Mouse (Mus musculus) c-Kit-positive CD71-positive TER-119-positive erythroid progenitor cells, embryonic 14.5 days (primary cell): ENCODE data around the gene Rab43.

Source experiments
- DNase-seq: peaks from one replicate; pipeline ENCODE4 v3.0.0-alpha.2; 2013; ENCODE audit warnings: low spot score

Rab43 gene

DNA sequence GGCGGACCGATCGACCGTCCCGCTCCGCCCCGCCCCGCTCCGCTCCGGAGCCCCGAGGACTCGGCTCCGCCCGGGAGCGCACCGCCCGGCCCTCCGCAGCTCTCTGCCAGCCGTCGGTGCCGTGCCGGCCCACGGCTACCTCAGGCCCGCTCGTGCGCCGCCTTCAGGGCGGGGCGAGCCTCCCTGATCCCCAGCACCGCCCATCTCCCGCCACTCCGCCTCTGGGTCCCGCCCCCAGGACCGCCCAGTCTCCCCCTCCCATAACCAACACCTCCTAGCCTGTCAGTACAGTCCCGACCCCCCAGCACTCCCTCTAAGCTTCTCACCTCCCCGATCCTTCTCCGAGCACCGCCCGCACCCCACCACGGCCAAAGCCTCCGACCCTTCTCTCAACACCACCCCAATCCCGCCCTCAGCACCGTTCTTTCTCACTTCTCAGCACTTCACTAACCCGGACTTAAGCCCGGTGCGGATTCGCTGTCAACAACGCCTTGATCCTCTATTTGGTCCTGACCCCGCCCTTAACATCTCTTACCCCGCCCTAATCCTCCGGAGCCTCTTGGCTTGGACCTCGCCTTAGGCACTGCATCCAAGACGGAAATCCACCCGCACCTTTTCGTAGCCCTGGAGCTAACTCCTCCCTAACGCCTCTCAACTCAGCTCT, at the start of gene Rab43:
Gene Rab43, minus strand, starts transcription at position 490 of the 664 bp plus-strand sequence.
- DNase-seq = peak; percentile 89

DNA sequence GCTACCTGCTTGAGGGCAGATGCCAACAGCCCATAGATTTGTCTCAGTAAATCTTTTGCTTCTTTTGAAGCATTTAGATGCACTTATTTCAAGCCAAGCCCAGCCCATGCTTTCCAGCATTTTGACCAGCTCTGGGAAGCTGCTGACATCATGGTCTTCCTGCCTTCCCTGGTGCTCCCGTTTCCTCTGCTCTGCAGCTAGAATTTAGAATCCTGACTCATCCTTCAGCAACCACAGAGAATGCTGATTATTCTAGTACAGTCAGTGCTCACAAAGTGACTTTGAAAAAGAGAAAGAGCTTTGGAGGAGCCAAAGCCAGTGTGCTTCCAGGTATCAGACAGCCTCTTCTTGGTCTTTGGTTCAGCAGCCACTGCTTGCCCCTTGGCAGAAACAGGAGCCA, 45.1 kb upstream of the Rab43 start:
- DNase-seq = no peak

DNA sequence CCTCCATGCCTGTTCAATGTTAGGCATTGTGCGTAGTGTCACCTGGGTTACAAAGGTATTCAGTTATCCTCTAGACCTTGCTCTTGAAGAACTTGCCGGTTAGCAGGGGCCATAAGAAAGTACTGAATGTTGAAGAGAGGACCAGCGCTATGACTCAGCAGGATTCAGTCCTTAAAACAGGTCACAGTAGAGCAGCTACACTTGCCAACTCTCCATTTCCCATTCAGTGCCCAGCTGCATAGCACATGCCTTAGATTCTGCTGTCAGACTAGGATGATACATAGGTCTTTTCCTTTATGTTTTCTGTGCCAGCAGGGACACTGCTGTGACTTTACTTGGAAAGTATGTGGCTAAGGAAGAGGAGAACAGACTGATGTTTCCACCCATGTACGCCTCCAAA, 41.5 kb upstream of the Rab43 start:
- DNase-seq = no peak

DNA sequence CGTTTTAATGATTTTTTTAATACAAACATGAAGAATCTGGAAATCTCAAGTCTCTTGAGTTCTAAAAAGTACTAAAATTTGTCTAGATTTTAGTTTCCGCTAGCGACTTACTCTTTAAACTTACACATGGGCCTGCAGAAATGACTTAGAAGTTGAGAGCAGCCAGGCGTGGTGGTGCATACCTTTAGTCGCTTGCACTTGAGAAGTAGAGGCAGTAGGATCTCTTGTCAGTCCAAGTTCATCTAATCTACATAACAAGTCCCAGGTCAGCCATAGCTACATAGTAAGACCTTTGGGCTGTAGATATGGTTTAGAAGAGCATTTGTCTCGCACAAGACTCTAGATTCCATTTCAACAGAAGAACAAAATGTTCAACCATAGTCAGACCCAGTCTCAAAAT, 39.9 kb upstream of the Rab43 start:
- DNase-seq = no peak

DNA sequence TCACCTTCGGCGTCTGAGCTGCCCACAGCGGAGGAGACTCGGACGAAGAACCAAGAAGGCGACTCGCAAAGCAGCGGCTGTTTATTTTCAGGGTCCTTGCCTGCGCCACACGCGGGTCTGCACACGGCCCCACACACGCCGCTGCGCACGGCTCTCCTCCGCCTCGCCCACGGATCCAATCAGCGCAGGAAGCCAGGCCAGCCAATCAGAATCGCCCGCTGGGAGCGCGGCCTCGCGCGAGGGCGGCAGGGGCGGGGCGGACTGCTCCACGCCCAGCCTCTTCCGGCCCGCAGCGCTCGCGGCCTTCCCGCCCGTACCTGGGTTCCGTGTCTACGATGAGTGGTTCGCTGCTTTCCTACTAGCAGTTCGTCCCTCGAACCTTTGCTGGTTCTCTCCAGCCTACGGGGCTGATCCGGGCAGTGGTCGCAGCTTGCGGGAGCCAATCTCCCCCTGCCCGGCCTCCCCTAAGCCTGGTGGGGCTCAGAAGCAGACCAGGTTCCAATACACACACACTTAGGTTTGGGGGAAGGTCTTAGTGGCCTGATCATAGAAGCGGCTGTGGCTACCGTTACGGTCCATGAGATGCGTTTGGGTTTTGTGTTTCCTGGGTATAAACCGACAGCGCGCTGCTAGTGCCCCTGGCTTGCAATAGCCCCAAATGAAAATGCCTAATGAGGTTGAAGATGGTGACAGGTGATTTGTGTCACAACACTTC, 39.1 kb upstream of the Rab43 start, which contains the start of gene Cnbp:
Gene Cnbp, minus strand, starts transcription at position 207 of the 715 bp plus-strand sequence.
- peak; percentile 95 for DNase-seq

DNA sequence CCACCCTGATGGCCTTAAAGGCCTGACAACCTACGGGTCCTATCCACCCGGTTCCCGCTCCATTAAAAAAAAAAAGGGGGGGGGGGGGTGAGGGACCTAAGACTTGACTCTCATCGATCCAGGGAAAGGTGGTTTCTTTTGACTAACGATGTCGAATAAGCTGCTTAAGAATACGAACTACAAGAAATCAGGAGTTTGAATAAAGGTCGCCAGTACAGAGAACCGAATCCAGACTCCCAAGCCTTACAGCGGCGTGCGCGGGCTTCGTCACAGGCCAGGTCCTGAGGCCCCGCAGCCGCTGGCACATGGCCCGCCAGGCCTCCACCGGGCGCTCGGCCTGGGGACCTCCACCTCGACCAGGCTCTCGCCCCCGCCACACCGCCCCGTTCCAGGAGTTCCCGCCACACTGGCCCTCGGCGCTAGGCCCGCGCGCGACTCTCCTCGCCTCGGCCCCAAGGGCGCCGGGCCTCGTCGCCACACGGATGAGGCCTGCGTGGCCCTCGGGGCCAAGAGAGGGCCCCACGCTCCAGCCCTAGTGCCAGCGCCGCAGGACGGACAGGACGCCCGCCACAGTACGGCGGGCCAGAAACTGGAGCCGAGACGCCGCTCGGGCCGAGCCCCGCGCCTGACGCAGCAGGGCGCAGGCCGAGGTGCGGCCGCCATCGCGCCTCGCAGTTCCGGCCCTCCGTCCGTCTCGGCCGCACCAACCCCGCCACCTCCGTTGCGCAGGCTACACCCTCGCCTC, 38.4 kb upstream of the Rab43 start:
- no peak for DNase-seq

DNA sequence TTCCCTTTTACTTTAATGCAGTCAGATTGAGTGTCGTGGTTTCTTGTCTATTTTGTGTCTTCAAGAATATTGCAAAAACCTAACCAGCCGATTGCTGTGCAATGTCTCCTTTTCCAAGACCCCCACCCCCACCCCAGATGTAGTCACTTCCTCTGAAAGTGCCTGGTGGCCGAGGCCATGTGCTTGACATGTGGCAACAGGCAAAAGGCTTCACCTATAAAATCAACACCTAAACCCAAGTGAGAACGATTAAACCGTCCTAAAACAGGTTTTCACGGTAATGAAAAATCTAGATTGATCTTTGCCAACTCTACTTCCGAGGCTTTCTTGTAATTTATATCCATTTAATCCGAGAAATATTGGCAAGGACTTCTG, 37.8 kb upstream of the Rab43 start:
- no peak for DNase-seq

DNA sequence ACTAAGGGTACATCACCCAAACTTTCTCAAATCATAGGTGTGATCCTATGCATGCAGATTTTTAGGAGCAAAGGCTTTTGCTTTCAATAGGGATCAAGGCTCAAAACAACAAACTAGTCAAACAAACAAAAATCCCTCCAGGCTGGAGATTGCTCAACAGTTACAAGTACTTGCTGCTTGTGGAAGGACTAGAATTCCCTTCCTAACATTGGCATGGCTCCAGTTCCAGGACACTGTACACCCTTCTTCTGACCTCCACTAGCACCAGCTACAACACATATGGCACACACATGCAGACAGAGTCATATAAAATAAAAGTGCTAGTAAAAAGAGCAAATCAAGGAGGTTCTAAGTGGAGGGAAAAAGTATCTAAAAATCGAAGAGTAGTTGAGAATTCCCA, 34.8 kb upstream of the Rab43 start:
- DNase-seq = no peak

DNA sequence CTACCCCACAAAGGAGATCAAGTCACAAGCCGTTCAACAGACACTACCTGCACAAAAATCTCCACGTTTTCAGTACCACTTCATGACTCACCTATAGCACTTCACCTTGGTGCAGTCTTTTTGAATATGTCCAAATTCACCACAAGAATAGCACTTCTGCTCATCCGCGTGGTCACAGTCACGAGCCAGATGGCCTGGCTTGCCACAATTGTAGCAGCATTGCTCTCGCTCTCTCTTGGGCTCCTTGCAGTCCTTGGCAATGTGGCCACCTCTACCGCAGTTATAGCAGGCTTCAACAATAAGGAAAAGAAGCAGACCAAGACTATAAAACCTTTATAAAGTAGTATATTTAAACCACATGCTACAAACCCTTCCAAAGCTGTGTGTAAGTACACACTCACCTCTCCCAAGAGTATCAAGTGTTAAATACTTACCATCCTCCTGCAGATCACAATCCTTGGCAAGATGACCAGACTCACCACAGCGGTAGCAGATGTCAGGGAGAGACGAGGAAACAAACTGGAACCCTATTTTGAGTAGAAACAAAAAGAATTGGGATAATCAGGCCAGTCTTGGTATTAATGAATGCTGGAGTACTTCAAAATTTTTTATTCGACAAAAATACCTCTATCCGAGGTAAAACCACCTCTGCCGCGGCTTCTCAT, 33.2 kb upstream of the Rab43 start:
- no peak for DNase-seq

DNA sequence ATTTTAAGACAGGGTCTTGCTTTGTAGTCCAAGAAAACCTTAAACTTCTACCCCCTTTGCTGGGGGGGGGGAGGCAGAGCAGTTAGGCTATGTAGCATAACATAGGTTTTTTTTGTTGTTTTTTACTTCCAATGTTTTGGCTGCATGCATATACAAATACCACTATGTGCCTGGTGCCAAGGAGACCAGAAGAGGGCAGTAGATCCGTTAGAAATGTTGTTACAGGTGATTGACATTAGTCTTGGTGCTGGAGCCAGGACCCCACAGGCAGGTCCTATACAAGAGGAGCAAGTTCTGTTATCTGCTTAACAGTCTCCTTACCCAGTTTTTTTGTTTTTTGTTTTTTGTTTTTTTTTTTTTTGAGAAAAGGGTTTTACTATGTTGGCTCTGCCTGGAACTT, 30.3 kb upstream of the Rab43 start:
- DNase-seq = no peak

DNA sequence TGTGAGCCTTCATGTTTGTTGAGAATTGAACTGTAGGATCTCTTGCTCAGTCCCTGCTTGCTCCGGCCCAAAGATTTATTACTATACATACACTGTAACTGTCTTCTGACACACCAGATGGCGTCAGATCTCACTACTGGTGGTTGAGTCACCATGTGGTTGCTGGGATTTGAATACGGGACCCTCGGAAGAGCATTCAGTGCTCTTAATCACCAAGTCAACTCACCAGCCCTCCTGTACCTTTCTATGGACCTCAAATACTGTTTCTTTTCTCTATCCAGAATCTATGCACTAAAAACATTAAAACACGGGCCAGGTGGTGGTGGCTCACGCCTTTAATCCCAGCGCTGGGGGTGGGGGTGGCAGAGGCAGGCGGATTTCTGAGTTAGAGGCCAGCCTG, 29.7 kb upstream of the Rab43 start:
- no peak for DNase-seq

DNA sequence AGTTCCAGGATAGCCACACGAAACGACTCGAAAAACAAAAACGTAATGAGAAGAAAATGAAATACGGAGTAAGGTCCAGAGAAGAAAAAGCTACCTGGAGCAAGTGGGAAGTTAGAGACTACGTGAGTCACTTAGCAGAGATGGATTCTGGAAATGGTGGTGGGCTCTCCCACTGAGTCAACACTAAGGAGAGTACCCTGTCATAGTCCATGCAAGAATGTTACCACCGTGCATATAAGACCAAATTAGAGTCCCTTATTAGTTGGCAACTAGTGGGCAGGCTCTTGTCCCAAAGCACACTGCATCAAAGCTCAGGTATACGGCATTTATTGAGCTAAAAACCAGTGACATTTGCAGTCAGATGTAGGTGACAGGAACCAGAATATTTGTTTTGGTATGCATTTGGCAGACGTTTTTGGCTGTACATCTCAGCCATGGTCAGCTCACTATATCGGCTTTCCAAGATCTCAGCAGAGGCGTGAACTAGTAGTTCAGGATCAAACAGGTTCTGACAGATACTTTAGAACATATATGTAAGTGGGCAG, 27.9 kb upstream of the Rab43 start:
- DNase-seq = no peak

DNA sequence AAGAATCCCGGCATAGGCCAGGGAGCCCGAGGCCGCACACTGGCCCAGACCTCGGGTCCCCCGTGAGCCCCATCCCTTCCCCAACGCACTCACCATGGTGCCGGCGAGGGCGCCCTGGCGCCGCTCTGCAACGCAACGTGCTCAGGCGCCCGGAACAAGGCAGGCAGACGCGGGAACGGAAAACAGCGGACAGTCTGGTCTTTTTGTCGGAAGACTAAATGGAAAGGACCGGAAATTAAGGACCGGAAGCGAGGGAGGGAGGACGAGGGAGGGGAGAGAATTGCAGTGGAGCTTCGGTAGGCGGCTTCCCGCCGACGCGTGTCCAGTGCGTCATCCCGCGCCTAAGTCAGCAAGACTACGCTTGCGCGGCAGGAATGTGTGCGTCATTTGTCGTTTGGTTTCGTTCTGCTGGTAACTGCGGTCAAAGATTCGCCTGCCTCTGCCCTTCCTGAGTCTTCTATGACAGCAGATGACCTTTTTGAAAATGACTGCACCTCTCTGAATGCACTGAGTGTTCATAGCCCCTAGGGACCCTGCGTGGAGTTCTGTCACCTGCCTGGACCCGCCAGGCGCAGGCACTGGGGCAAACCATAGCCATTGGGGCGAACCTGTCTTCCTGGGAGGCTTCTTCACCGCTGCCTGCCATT, 26.7 kb upstream of the Rab43 start, which contains the start of gene Isy1:
Gene Isy1, minus strand, starts transcription at position 248 of the 647 bp plus-strand sequence.
- DNase-seq = peak; percentile 96

DNA sequence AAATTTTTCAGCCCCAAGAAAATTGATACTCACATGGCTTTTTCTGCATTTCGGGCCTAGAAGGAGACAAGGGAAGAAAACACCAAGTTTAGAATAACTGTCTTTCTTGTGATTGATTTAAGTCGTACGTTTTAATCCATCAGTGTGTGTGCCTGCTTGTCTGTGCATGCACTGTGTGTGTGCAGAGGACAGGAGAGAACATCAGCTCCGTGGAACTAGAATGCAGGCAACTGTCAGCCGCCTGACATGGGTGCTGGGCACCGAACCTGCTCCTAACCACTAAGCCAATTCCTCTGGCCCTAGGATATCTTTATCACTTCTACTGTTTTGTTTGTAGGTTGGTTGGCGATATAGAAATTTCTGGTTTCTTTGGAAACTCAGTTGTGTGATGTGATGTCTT, 23.7 kb upstream of the Rab43 start, which contains the start of gene Gm45140:
Gene Gm45140, minus strand, starts transcription at position 101 of the 400 bp plus-strand sequence.
- DNase-seq = no peak

DNA sequence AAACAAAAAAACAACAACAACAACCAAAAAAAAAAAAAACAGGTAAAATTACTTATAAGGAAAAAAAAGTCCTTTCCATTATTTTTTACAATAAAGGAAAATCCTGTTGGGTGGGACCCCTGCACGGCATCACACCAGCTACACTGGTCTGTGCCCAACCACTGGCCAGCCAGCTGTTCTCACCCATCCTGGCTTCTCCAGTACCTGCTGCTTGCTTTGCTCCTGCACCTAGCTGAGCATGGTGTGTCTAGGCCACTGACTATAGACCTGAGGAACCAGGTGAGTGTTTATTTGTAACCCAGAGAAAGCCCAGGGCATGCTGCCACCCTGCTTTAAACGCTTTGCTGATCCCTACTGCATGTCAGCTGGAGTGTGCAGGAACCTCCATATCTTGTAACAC, 8.4 kb upstream of the Rab43 start:
- DNase-seq = no peak

DNA sequence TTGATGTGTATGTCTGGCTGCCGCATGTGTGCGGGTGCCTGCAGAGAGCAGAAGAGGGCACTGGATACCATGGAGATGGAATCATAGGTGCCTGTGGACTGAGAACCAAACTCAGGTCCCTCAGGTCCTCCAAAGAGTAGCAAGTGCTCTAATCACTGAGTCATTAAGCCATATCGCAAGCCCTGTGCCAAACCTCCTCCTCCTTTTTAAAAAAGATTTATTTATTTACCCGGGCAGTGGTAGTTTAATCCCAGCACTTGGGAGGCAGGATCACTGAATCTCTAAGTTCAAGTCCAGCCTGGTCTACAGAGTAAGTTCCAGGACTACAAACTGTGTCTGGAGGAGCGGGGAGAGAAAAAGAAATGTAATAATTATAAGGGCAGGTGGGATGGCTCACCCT, 2.5 kb upstream of the Rab43 start:
- DNase-seq = no peak

DNA sequence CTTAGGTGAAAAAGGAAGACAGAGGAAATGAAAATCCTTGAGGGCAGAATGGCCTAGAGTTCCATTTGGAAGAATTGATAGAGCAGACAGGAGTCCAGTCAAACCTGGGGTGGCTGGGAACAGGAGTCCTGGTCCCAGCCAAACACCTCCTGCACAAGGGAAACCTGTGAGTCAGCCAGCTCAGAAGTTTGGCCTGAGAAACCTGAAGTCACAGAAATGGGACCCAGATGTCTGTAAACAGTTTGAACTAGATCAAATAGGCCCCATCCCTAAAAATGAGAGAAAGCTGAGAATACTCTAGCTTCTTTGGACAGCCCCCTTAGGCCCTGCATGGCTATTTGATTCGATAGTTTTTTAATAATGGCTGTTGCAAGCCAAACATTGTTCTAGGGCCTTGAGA, 692 bp upstream of the Rab43 start:
- no peak for DNase-seq

DNA sequence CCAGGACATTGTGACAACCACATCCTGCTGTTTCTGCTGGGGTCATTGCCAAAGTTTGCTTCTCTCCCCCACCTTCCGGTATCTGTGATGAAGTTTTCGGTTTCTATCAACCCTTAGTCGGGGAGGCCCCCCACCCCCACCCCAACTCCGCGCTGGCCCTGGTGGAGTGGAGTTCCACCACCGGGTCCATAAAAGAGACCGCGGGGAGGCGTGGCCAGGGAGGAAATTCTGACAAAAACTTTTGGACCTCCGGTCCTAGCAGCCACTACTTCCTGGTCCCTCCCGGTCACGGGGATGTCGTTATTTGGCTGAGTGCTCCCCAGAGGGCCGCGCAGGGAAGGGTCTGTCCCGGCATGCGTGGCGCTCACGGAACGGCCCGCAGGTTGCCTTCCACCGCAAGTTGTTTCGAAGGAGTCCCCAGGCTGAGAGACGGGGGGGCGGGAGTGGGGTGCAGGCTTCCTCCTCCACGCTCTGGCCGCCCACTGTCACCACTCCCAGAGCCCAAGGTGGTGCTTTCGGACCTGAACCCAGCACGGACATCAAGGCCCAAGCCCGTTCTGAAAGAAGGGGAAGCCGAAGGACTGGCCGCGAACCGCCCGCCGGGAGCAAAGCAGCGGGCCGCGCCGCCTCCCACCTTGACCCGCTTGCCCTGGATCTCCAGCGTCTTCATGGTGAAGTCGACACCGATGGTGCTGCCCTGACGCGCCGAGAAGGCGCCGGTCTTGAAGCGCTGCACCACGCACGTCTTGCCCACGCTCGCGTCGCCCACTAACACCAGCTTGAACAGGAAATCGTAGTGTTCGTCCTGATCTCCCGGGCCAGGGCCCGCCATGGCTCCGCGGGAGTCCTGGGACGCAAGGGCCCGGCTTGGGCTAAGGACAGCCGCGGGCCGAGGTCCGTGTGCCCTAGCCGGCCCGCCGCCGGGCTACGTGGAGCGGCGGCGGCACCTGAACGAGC, 973 bp downstream of the Rab43 start:
- DNase-seq = peak; percentile 31

DNA sequence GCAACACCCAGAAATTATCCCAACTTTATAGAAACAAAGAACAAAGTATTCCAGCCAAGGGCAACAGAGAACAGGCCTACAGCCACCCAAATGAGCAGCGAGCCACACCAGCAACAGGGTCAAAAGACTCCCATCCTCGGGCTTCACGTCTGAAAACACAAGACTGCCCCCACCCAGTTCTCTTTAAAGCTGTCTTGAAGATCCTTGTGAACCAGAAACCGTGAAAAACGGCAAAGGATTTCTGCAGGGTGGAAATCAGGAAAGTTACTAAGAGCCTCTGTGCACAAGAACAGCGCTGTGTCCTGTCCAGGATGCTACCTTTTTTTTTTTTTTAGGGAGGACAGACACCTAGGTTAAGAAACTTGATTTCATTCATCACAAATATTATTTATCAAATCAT, 1.7 kb downstream of the Rab43 start:
- peak; percentile 37 for DNase-seq

DNA sequence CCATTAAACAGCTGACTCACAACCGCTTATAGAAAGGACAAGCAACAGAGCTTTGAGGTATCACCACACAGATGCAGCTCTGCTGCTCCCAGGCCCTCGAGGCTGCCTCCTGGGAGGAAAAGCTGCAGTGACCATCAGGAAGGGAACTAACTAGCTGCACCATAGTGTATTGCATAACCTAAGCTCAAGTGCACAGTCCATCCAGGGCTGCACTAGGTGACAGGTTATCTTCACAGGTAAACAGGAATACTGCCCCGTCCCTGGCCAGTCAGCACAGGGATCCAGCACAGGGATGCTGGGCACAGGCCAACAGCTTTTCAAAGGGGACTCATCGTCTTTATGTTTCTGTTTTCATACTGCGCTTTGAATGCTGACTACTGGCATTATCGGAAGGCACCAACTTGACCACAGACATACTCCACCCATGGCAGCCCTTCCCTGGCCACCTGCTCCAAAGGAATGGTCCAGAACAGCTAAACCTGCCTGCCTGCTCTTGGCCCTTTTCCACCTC, 2.3 kb downstream of the Rab43 start:
- DNase-seq = peak; percentile 37
